Mouse (Mus musculus) layer of hippocampus, postnatal 10 days (tissue): Measurements from ENCODE around the gene Barx2. TPM values are rescaled to one million over a fixed set of nuclear protein-coding genes. Genes with fewer than 3 reads are reported as not detected.
"Not testable (repeated sequence)": the region's sequence is repeated elsewhere in the genome, so short reads cannot be mapped to it uniquely, and the experiment has no call there.

Experiments used
- DNase-seq, 2 experiments: peaks; one replicate each; pipeline ENCODE4 v3.0.0; 2021; ENCODE audit warnings: low spot score in 2 of 2
- long read RNA-seq: library from polyadenylated mRNA; stranded (forward); transcript quantifications from one replicate; pipeline ENCODE4 v2.0.0, GENCODE M21; 2023
- total RNA-seq, 2 experiments: library from RNA; stranded (reverse); gene quantifications; 2 replicates each; pipeline ENCODE4 v1.2.3; 2021

Barx2 gene
- 1 to 10 TPM; 1.9 to 2.3 TPM for total RNA-seq
- long read RNA-seq, partial matches to known transcripts, result 0 of 2 reads
- long read RNA-seq, other reads (novel, unspliced or antisense), result 2 of 2 reads

GRCm38 (mm10) chr9:31912921-31913738 lies at the start of gene Barx2:
Gene Barx2 (minus strand): TSS chr9:31913462.
- DNase-seq, result peak; percentile 72 to 81

- DNase-seq, result peak in 1 of 2 experiments; percentile 28
Measured at GRCm38 (mm10) chr9:31962265-31962664, 49.0 kb upstream of the Barx2 start.

GRCm38 (mm10) chr9:31960488-31960887 lies 47.2 kb upstream of the Barx2 start:
- no peak for DNase-seq

- DNase-seq, result no peak
Measured at GRCm38 (mm10) chr9:31958120-31958519, 44.9 kb upstream of the Barx2 start.

GRCm38 (mm10) chr9:31950506-31950905 lies 37.2 kb upstream of the Barx2 start:
- no peak for DNase-seq

GRCm38 (mm10) chr9:31949031-31949430 lies 35.8 kb upstream of the Barx2 start:
- no peak for DNase-seq

GRCm38 (mm10) chr9:31947051-31947450 lies 33.8 kb upstream of the Barx2 start:
- DNase-seq, result no peak

- no peak for DNase-seq
Measured at GRCm38 (mm10) chr9:31942334-31942733, 29.1 kb upstream of the Barx2 start.

- DNase-seq, result not testable (repeated sequence)
Measured at GRCm38 (mm10) chr9:31936486-31936885, 23.2 kb upstream of the Barx2 start.

GRCm38 (mm10) chr9:31931691-31932090 lies 18.4 kb upstream of the Barx2 start:
- DNase-seq, result no peak

GRCm38 (mm10) chr9:31931255-31931654 lies 18.0 kb upstream of the Barx2 start:
- DNase-seq, result no peak

GRCm38 (mm10) chr9:31926766-31927165 lies 13.5 kb upstream of the Barx2 start:
- DNase-seq, result no peak

- DNase-seq, result peak; percentile 88
Measured at GRCm38 (mm10) chr9:31925830-31926624, 12.8 kb upstream of the Barx2 start.

GRCm38 (mm10) chr9:31923529-31923928 lies 10.3 kb upstream of the Barx2 start:
- DNase-seq, result no peak

GRCm38 (mm10) chr9:31919802-31920201 lies 6.5 kb upstream of the Barx2 start:
- DNase-seq, result no peak

GRCm38 (mm10) chr9:31916421-31916820 lies 3.2 kb upstream of the Barx2 start:
- no peak for DNase-seq

- DNase-seq, result peak in 1 of 2 experiments; percentile 9
Measured at GRCm38 (mm10) chr9:31914871-31915270, 1.6 kb upstream of the Barx2 start.

GRCm38 (mm10) chr9:31913739-31914591 lies 703 bp upstream of the Barx2 start:
- DNase-seq, result no peak

- DNase-seq, result no peak
Measured at GRCm38 (mm10) chr9:31912553-31912920, 725 bp downstream of the Barx2 start.

GRCm38 (mm10) chr9:31910221-31910620 lies 3.0 kb downstream of the Barx2 start:
- no peak for DNase-seq

- DNase-seq, result peak in 1 of 2 experiments; percentile 16
Measured at GRCm38 (mm10) chr9:31901781-31902180, 11.5 kb downstream of the Barx2 start.
